Mouse (Mus musculus) kidney, adult 2 months (tissue): ENCODE measurements at regions not wholly inside any gene's neighbourhood (a gene's known extent, or its start where the extent isn't known, plus 50 kb on each side); places are given as distances from the start of the nearest gene placed in this dataset.

ENCODE experiments used
- DNase-seq: peaks from one replicate; pipeline ENCODE4 v3.0.0; 2021
- H3K27ac ChIP-seq: fragments of 200-500 bp; 2 replicates; pipeline ENCODE4 v1.5.1; 2012; ENCODE audit warnings: low read depth, low read length, control low read depth, inconsistent platforms; ENCODE audit not compliant: insufficient read depth
- H3K27me3 ChIP-seq: fragments of 200-500 bp; replicated peaks from 2 replicates; pipeline ENCODE4 v1.6.1; 2012; ENCODE audit warnings: mild to moderate bottlenecking, moderate library complexity, low read length, inconsistent platforms; ENCODE audit not compliant: control insufficient read depth, insufficient read depth
- H3K36me3 ChIP-seq: fragments of 200-500 bp; 2 replicates; pipeline ENCODE4 v1.6.1; 2012; ENCODE audit warnings: mild to moderate bottlenecking, moderate library complexity, low read length, inconsistent platforms; ENCODE audit not compliant: control insufficient read depth, insufficient read depth
- H3K4me1 ChIP-seq: fragments of 200-500 bp; 2 replicates; pipeline ENCODE4 v1.6.1; 2011; ENCODE audit warnings: low read length; ENCODE audit not compliant: control insufficient read depth, insufficient read depth
- H3K4me3 ChIP-seq: fragments of 200-500 bp; 2 replicates; pipeline ENCODE4 v1.5.1; 2011; ENCODE audit warnings: mild to moderate bottlenecking, low read depth, low read length, control low read depth; ENCODE audit not compliant: insufficient read depth
- CTCF ChIP-seq: fragments of 200-500 bp; conservative IDR thresholded peaks from 2 replicates; pipeline ENCODE4 v1.5.1; 2011; ENCODE audit warnings: low read depth, mild to moderate bottlenecking, control low read depth, low read length, moderate library complexity, mixed read lengths; ENCODE audit not compliant: insufficient read depth, insufficient read length
- POLR2A ChIP-seq: fragments of 200-500 bp; IDR thresholded peaks from one replicate; pipeline ENCODE4 v1.6.1; 2011; ENCODE audit warnings: low read depth, low read length, control low read depth
- WGBS: fragments of 180-500 bp; shearing (Covaris S2); methylation state at CpG from one replicate; pipeline ENCODE4 v1.1.7; 2018; 5-methylcytosine and 5-hydroxymethylcytosine counted together

GRCm38 (mm10) chr1:67417196-67417595, 294.4 kb downstream of the Cps1 start:
- no peaks in the 10 kb centered on the region for H3K36me3 ChIP-seq
- WGBS = 70% methylated on average over 1 of the region's 1 CpGs
- DNase-seq = no peak
- H3K4me1 ChIP-seq = no peaks in the 10 kb centered on the region
- H3K27ac ChIP-seq = no peak overlapping the region
- H3K4me3 ChIP-seq = no peak overlapping the region
- H3K27me3 ChIP-seq = no peaks in the 10 kb centered on the region
- TF ChIP-seq CTCF (no peak), POLR2A (no peak)

GRCm38 (mm10) chr1:67428398-67428797, 305.6 kb downstream of the Cps1 start:
- H3K36me3 ChIP-seq = no peaks in the 10 kb centered on the region
- TF ChIP-seq CTCF = no peak
- TF ChIP-seq POLR2A = no peak
- 36% methylated on average over 3 of the region's 3 CpGs for WGBS
- H3K27me3 ChIP-seq = no peaks in the 10 kb centered on the region
- H3K4me3 ChIP-seq = no peak overlapping the region
- no peak for DNase-seq
- no peaks in the 10 kb centered on the region for H3K4me1 ChIP-seq
- no peak overlapping the region for H3K27ac ChIP-seq

- Histone ChIP-seq H3K36me3 (no peaks in the 10 kb centered on the region), H3K4me3 (no peak overlapping the region), H3K27ac (no peak overlapping the region), H3K4me1 (no peaks in the 10 kb centered on the region), H3K27me3 (no peaks in the 10 kb centered on the region)
- no peak for TF ChIP-seq CTCF
- TF ChIP-seq POLR2A = no peak
- DNase-seq = no peak
- 79% methylated on average over 2 of the region's 2 CpGs for WGBS
Observed at GRCm38 (mm10) chr1:67450831-67451230, 328.0 kb downstream of the Cps1 start.

GRCm38 (mm10) chr1:67464203-67464602, 341.4 kb downstream of the Cps1 start:
- Histone ChIP-seq H3K27me3 (no peaks in the 10 kb centered on the region; the same call in 1 of the 2 replicates), H3K4me1 (no peaks in the 10 kb centered on the region), H3K27ac (no peak overlapping the region), H3K4me3 (no peak overlapping the region), H3K36me3 (no peaks in the 10 kb centered on the region)
- TF ChIP-seq CTCF (no peak), POLR2A (no peak)
- WGBS = 44% methylated on average over 2 of the region's 2 CpGs
- DNase-seq = no peak

GRCm38 (mm10) chr1:67465527-67465926, 342.7 kb downstream of the Cps1 start:
- no peak for TF ChIP-seq POLR2A
- TF ChIP-seq CTCF = no peak

GRCm38 (mm10) chr1:67477006-67477405, 354.2 kb downstream of the Cps1 start:
- 48% methylated on average over 11 of the region's 11 CpGs for WGBS
- Histone ChIP-seq H3K4me3 (no peak overlapping the region), H3K4me1 (no peaks in the 10 kb centered on the region), H3K36me3 (no peaks in the 10 kb centered on the region), H3K27ac (no peak overlapping the region), H3K27me3 (no peaks in the 10 kb centered on the region)
- DNase-seq = peak; percentile 4
- TF ChIP-seq CTCF (no peak), POLR2A (no peak)

More at GRCm38 (mm10) chr1:67465527-67465926, 342.7 kb downstream of the Cps1 start:
- Histone ChIP-seq H3K4me1 (no peaks in the 10 kb centered on the region), H3K27ac (no peak overlapping the region), H3K4me3 (no peak overlapping the region), H3K36me3 (no peaks in the 10 kb centered on the region), H3K27me3 (no peaks in the 10 kb centered on the region; the same call in 1 of the 2 replicates)
- DNase-seq = no peak
- 44% methylated on average over 4 of the region's 4 CpGs for WGBS

- TF ChIP-seq CTCF (no peak), POLR2A (no peak)
- DNase-seq = peak; percentile 4
- Histone ChIP-seq H3K4me3 (no peak overlapping the region), H3K27ac (no peak overlapping the region), H3K36me3 (no peaks in the 10 kb centered on the region), H3K27me3 (no peaks in the 10 kb centered on the region), H3K4me1 (no peaks in the 10 kb centered on the region)
- WGBS = 87% methylated on average over 3 of the region's 3 CpGs
Observed at GRCm38 (mm10) chr1:67477966-67478365, 355.1 kb downstream of the Cps1 start.
